Mouse (Mus musculus) bone marrow, adult 2 months (tissue): Measurements from ENCODE around the gene Fads1.
A peak's percentile ranks its signal among the peaks of the same experiment; 100 is the strongest.

Experiments used
- CTCF ChIP-seq: fragments of 200-500 bp; IDR thresholded peaks from 2 replicates; pipeline ENCODE4 v1.5.1; 2011; ENCODE audit warnings: low read length, control low read depth; ENCODE audit not compliant: control insufficient read depth, insufficient read depth
- POLR2A ChIP-seq: fragments of 200-500 bp; IDR thresholded peaks from 2 replicates; pipeline ENCODE4 v1.6.1; 2011; ENCODE audit warnings: low read depth, mild to moderate bottlenecking, control low read depth, low read length, borderline replicate concordance; ENCODE audit not compliant: control insufficient read depth

GRCm38 (mm10) chr19:10219108-10219507 is 36.4 kb downstream of the Fads1 start:
- TF ChIP-seq POLR2A: no peak
- peak; percentile 43 for TF ChIP-seq CTCF
